Mouse (Mus musculus): Measurements from ENCODE around the gene Ccdc3. TPM values are rescaled to one million over a fixed set of nuclear protein-coding genes. Genes with fewer than 3 reads are reported as not detected.

Ccdc3 gene
- polyA plus RNA-seq, 1 experiment from 2014 or later = 12.4 TPM

DNA sequence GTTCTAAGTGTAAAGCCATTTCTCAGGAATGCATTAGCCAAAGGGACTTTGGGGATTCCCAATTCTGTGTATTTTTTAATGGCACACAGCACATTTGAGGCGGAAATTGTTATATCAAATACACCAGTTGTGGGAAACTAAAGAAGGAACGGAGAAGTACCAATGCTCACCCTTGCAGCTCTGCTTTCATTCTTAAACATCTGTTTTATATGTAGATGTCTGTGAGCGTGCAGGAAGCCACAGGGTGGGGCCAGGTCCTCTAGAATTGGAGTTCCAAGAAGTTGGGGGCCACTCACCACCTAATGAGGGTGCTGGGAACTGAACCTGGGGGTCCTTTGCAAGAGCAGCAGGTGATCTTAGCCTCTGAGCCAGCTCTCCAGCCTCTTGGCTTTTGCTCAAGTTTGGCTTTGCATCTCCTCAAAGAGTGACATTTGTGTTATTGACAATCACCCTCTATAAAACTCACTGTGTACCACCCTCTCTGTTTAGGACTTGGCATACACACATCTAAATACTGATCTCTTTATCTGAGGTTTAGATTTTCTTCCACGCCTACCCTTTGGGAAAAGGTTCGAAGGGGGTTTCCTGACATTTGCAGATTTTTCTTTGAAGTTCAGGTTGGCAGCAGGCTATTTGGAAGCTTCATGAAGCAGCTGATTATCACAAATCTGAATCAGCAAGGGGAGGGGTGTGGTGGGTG lies 33.9 kb downstream of the Ccdc3 start:
- H3K4me1 ChIP-seq (ENCODE audit: control insufficient read depth, insufficient read depth, low read length) = no peaks in the 10 kb centered on the region
- H3K27ac ChIP-seq (ENCODE audit: low read depth, low read length) = no peak overlapping the region
- no peak overlapping the region for H3K4me2 ChIP-seq (replicated peaks; ENCODE audit: low read depth, low read length)
- H3K4me3 ChIP-seq (ENCODE audit: low read length) = no peak overlapping the region
- ATAC-seq (ENCODE audit: low FRiP score, low TSS enrichment) = no peak
- H3K9me3 ChIP-seq (ENCODE audit: control insufficient read depth, low read length) = no peaks in the 10 kb centered on the region
- H3K36me3 ChIP-seq (ENCODE audit: control insufficient read depth, insufficient read depth, low read length) = no peaks in the 10 kb centered on the region
- no peak overlapping the region for H3K9ac ChIP-seq (ENCODE audit: low read depth, low read length)
- H3K27me3 ChIP-seq (ENCODE audit: control insufficient read depth, insufficient read depth, low read length) = no peaks in the 10 kb centered on the region
- WGBS = 74% methylated on average over 5 of the region's 5 CpGs

- no peak overlapping the region for H3K9ac ChIP-seq (ENCODE audit: low read depth, low read length)
- no peak overlapping the region for H3K4me3 ChIP-seq (ENCODE audit: low read length)
- ATAC-seq (ENCODE audit: low FRiP score, low TSS enrichment) = no peak
- H3K27ac ChIP-seq (ENCODE audit: low read depth, low read length) = no peak overlapping the region
- WGBS = 87% methylated on average over 2 of the region's 2 CpGs
- H3K9me3 ChIP-seq (ENCODE audit: control insufficient read depth, low read length) = no peaks in the 10 kb centered on the region
- no peaks in the 10 kb centered on the region for H3K4me1 ChIP-seq (ENCODE audit: control insufficient read depth, insufficient read depth, low read length)
- H3K36me3 ChIP-seq (ENCODE audit: control insufficient read depth, insufficient read depth, low read length) = no peaks in the 10 kb centered on the region
- H3K27me3 ChIP-seq (ENCODE audit: control insufficient read depth, insufficient read depth, low read length) = no peaks in the 10 kb centered on the region
- no peak overlapping the region for H3K4me2 ChIP-seq (replicated peaks; ENCODE audit: low read depth, low read length)
These were observed 35.2 kb downstream of the Ccdc3 start for GRCm38 (mm10) chr2:5172773-5173172.

GRCm38 (mm10) chr2:5174716-5175115 lies 37.1 kb downstream of the Ccdc3 start:
- no peaks in the 10 kb centered on the region for H3K27me3 ChIP-seq (ENCODE audit: control insufficient read depth, insufficient read depth, low read length)
- H3K9ac ChIP-seq (ENCODE audit: low read depth, low read length) = no peak overlapping the region
- H3K9me3 ChIP-seq (ENCODE audit: control insufficient read depth, low read length) = no peaks in the 10 kb centered on the region
- H3K4me2 ChIP-seq (replicated peaks; ENCODE audit: low read depth, low read length) = no peak overlapping the region
- H3K4me1 ChIP-seq (ENCODE audit: control insufficient read depth, insufficient read depth, low read length) = no peaks in the 10 kb centered on the region
- no peak overlapping the region for H3K27ac ChIP-seq (ENCODE audit: low read depth, low read length)
- H3K36me3 ChIP-seq (ENCODE audit: control insufficient read depth, insufficient read depth, low read length) = no peaks in the 10 kb centered on the region
- ATAC-seq (ENCODE audit: low FRiP score, low TSS enrichment) = no peak
- H3K4me3 ChIP-seq (ENCODE audit: low read length) = no peak overlapping the region

DNA sequence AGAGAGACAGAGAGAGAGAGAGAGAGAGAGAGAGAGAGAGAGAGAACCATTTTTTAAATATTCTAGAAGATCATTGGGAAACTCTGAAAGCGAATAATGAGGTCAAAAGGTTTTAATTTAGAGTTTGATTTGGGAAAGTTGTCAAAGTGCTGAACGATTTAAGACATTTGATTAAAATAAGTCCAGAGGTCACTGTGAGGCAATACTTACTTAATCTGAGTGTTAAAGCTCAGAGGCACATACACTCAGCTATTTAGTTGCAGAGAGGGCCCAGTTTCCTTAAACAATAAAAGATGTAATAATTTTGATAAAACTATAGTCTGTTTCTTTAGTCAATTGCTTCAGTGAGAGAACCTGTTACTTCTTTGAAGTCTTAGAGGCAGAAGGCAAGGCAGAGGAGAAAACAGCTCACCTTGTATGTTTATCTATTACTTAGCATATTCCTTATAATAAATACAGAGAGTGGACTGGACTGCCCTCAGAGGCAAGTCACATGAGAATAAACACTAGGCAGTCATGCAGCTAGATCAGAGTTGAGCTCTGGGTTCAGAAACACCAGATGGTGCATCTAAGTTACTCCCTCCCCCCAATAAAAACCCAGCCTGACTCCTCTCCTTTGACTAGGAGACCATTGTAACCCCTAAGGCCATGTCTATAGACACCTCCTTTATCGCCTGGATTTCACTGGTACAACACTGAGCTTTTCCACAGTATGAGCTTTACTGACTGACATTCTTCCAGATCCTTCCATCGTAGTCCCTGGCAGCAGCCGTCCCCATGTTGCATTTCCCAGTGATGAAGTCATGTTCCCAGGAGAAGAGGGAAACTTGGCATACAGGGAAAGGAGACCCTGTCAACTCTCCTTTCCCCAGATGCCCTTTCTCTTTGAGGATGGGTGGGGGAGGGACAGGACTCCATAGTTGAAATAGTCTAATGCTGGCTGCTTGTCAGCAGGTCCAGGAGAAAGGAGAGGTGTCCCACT lies 44.2 kb downstream of the Ccdc3 start:
- Histone ChIP-seq H3K9me3 (ENCODE audit: control insufficient read depth, low read length) (no peaks in the 10 kb centered on the region), H3K36me3 (ENCODE audit: control insufficient read depth, insufficient read depth, low read length) (no peaks in the 10 kb centered on the region), H3K4me1 (ENCODE audit: control insufficient read depth, insufficient read depth, low read length) (no peaks in the 10 kb centered on the region), H3K4me3 (ENCODE audit: low read length) (no peak overlapping the region), H3K4me2 (replicated peaks; ENCODE audit: low read depth, low read length) (no peak overlapping the region), H3K9ac (ENCODE audit: low read depth, low read length) (no peak overlapping the region), H3K27me3 (ENCODE audit: control insufficient read depth, insufficient read depth, low read length) (no peaks in the 10 kb centered on the region), H3K27ac (ENCODE audit: low read depth, low read length) (no peak overlapping the region)
- WGBS = 65% methylated on average over 5 of the region's 5 CpGs
- ATAC-seq (ENCODE audit: low FRiP score, low TSS enrichment) = no peak

DNA sequence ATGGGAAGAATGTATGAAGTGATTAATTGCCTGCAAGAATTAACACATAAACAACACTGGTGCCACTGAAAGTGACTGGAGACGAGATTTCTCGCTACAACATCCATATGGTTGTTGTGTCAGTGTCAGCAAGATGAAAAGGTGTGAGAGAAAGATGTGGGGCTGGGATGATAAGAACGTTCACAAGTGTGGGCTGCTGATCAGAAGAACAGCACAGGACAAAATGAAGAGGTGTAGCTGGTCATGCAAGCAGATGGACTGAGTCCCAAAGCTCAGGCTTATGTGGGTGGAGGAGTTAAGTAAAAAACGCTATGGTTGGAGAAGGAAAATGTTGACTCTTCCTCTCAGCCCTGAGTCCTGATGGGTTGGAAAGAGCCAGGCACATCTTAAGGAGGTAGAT lies 46.6 kb downstream of the Ccdc3 start:
- ATAC-seq (ENCODE audit: low FRiP score, low TSS enrichment) = no peak
- no peaks in the 10 kb centered on the region for H3K4me1 ChIP-seq (ENCODE audit: control insufficient read depth, insufficient read depth, low read length)
- no peaks in the 10 kb centered on the region for H3K27me3 ChIP-seq (ENCODE audit: control insufficient read depth, insufficient read depth, low read length)
- no peak overlapping the region for H3K27ac ChIP-seq (ENCODE audit: low read depth, low read length)
- 76% methylated on average over 4 of the region's 4 CpGs for WGBS
- H3K9me3 ChIP-seq (ENCODE audit: control insufficient read depth, low read length) = no peaks in the 10 kb centered on the region
- H3K9ac ChIP-seq (ENCODE audit: low read depth, low read length) = no peak overlapping the region
- H3K36me3 ChIP-seq (ENCODE audit: control insufficient read depth, insufficient read depth, low read length) = no peaks in the 10 kb centered on the region
- no peak overlapping the region for H3K4me2 ChIP-seq (replicated peaks; ENCODE audit: low read depth, low read length)
- no peak overlapping the region for H3K4me3 ChIP-seq (ENCODE audit: low read length)

DNA sequence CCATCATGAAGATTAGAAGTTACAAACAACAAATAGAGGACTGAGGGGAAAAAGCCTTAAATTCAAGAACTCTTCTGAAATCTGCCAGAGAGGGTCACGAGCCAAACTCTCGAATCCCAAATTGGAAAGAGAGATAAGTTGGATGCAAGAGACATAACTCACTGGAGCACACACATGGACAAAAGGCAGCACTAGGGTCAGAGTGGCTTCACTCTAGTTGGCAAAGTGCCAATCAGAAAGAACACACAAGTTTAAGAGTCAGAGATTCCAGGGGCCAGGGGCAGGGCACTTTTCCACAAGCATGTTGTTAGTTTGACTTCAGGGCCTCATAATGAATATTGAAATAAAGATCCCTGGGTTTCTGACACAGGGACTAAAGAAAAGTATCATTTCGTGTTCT lies 48.1 kb downstream of the Ccdc3 start:
- Histone ChIP-seq H3K4me3 (ENCODE audit: low read length) (no peak overlapping the region), H3K4me1 (ENCODE audit: control insufficient read depth, insufficient read depth, low read length) (no peaks in the 10 kb centered on the region), H3K9me3 (ENCODE audit: control insufficient read depth, low read length) (no peaks in the 10 kb centered on the region), H3K27ac (ENCODE audit: low read depth, low read length) (no peak overlapping the region), H3K36me3 (ENCODE audit: control insufficient read depth, insufficient read depth, low read length) (no peaks in the 10 kb centered on the region), H3K4me2 (replicated peaks; ENCODE audit: low read depth, low read length) (no peak overlapping the region), H3K27me3 (ENCODE audit: control insufficient read depth, insufficient read depth, low read length) (no peaks in the 10 kb centered on the region), H3K9ac (ENCODE audit: low read depth, low read length) (no peak overlapping the region)
- WGBS = 69% methylated on average over 3 of the region's 3 CpGs
- no peak for ATAC-seq (ENCODE audit: low FRiP score, low TSS enrichment)

- H3K27ac ChIP-seq (ENCODE audit: low read depth, low read length) = no peak overlapping the region
- no peaks in the 10 kb centered on the region for H3K9me3 ChIP-seq (ENCODE audit: control insufficient read depth, low read length)
- H3K4me3 ChIP-seq (ENCODE audit: low read length) = no peak overlapping the region
- no peak for ATAC-seq (ENCODE audit: low FRiP score, low TSS enrichment)
- H3K27me3 ChIP-seq (ENCODE audit: control insufficient read depth, insufficient read depth, low read length) = no peaks in the 10 kb centered on the region
- no peaks in the 10 kb centered on the region for H3K36me3 ChIP-seq (ENCODE audit: control insufficient read depth, insufficient read depth, low read length)
- H3K4me2 ChIP-seq (replicated peaks; ENCODE audit: low read depth, low read length) = no peak overlapping the region
- 94% methylated on average over 4 of the region's 4 CpGs for WGBS
- no peaks in the 10 kb centered on the region for H3K4me1 ChIP-seq (ENCODE audit: control insufficient read depth, insufficient read depth, low read length)
- no peak overlapping the region for H3K9ac ChIP-seq (ENCODE audit: low read depth, low read length)
These were observed 54.6 kb downstream of the Ccdc3 start for GRCm38 (mm10) chr2:5192156-5192555.

- Histone ChIP-seq H3K27ac (ENCODE audit: low read depth, low read length) (no peak overlapping the region), H3K4me3 (ENCODE audit: low read length) (no peak overlapping the region), H3K9me3 (ENCODE audit: control insufficient read depth, low read length) (no peaks in the 10 kb centered on the region), H3K27me3 (ENCODE audit: control insufficient read depth, insufficient read depth, low read length) (no peaks in the 10 kb centered on the region), H3K4me1 (ENCODE audit: control insufficient read depth, insufficient read depth, low read length) (no peaks in the 10 kb centered on the region), H3K36me3 (ENCODE audit: control insufficient read depth, insufficient read depth, low read length) (no peaks in the 10 kb centered on the region), H3K9ac (ENCODE audit: low read depth, low read length) (no peak overlapping the region), H3K4me2 (replicated peaks; ENCODE audit: low read depth, low read length) (no peak overlapping the region)
- WGBS = 84% methylated on average over 4 of the region's 4 CpGs
- no peak for ATAC-seq (ENCODE audit: low FRiP score, low TSS enrichment)
These were observed 55.5 kb downstream of the Ccdc3 start for GRCm38 (mm10) chr2:5193071-5193470.

- H3K4me2 ChIP-seq (replicated peaks; ENCODE audit: low read depth, low read length) = no peak overlapping the region
- no peaks in the 10 kb centered on the region for H3K4me1 ChIP-seq (ENCODE audit: control insufficient read depth, insufficient read depth, low read length)
- no peaks in the 10 kb centered on the region for H3K36me3 ChIP-seq (ENCODE audit: control insufficient read depth, insufficient read depth, low read length)
- H3K4me3 ChIP-seq (ENCODE audit: low read length) = no peak overlapping the region
- no peaks in the 10 kb centered on the region for H3K9me3 ChIP-seq (ENCODE audit: control insufficient read depth, low read length)
- no peak for ATAC-seq (ENCODE audit: low FRiP score, low TSS enrichment)
- H3K27ac ChIP-seq (ENCODE audit: low read depth, low read length) = no peak overlapping the region
- H3K27me3 ChIP-seq (ENCODE audit: control insufficient read depth, insufficient read depth, low read length) = no peaks in the 10 kb centered on the region
- WGBS = 80% methylated on average over 6 of the region's 6 CpGs
- no peak overlapping the region for H3K9ac ChIP-seq (ENCODE audit: low read depth, low read length)
These were observed 57.2 kb downstream of the Ccdc3 start for GRCm38 (mm10) chr2:5194701-5195215.

Data from kidney, embryonic 14.5 days (tissue).